Mouse (Mus musculus) cerebellum, adult 2 months (tissue): Measurements from ENCODE around the gene Hist2h2ac. TPM values are rescaled to one million over a fixed set of nuclear protein-coding genes. Genes with fewer than 3 reads are reported as not detected.
"Not testable (repeated sequence)": the region's sequence is repeated elsewhere in the genome, so short reads cannot be mapped to it uniquely, and the experiment has no call there.

Experiments
- DNase-seq, 2 experiments: peaks; one replicate each; pipeline ENCODE4 v3.0.0; 2021
- H3K27ac ChIP-seq: fragments of 200-500 bp; 2 replicates; pipeline ENCODE4 v1.5.1; 2012; ENCODE audit warnings: low read length, control low read depth, inconsistent platforms; ENCODE audit not compliant: insufficient read depth
- H3K27me3 ChIP-seq: fragments of 200-500 bp; 2 replicates; pipeline ENCODE4 v1.6.1; 2012; ENCODE audit warnings: inconsistent platforms, mild to moderate bottlenecking, low read length, moderate library complexity; ENCODE audit not compliant: control insufficient read depth, insufficient read depth
- H3K4me1 ChIP-seq: fragments of 200-500 bp; 2 replicates; pipeline ENCODE4 v1.6.1; 2011; ENCODE audit warnings: low read length; ENCODE audit not compliant: control insufficient read depth, insufficient read depth
- H3K4me3 ChIP-seq: fragments of 200-500 bp; replicated peaks from 2 replicates; pipeline ENCODE3; 2011; ENCODE audit warnings: mild to moderate bottlenecking, low read depth, low read length, control low read depth; ENCODE audit not compliant: insufficient read depth
- CTCF ChIP-seq: fragments of 200-500 bp; IDR thresholded peaks from 2 replicates; pipeline ENCODE4 v1.5.1; 2011; ENCODE audit warnings: low read depth, mild to moderate bottlenecking, control low read depth, low read length, moderate library complexity, borderline replicate concordance; ENCODE audit not compliant: insufficient read depth
- POLR2A ChIP-seq: fragments of 200-500 bp; IDR thresholded peaks from 2 replicates; pipeline ENCODE4 v1.6.1; 2011; ENCODE audit warnings: low read length, control low read depth, borderline replicate concordance; ENCODE audit not compliant: insufficient read depth
- WGBS: fragments of 180-500 bp; shearing (Covaris S2); methylation state at CpG from one replicate; pipeline ENCODE4 v1.1.7; 2018; 5-methylcytosine and 5-hydroxymethylcytosine counted together
- polyA plus RNA-seq: library from polyadenylated mRNA; depleted of rRNA; stranded (reverse); fragments of >200 nt; gene quantifications from 2 replicates; pipeline ENCODE4 v1.2.3, GENCODE M21; 2012

Gene Hist2h2ac
- polyA plus RNA-seq, 1 experiment, result 2.2 TPM

- H3K27me3 ChIP-seq, result not testable (repeated sequence)
- TF ChIP-seq POLR2A, result peak; percentile 58
- H3K4me3 ChIP-seq, result peak within 1 kb of the TSS; percentile 71
- peaks cover 10% of the 10 kb centered on the region for H3K4me1 ChIP-seq
- H3K27ac ChIP-seq, result peak within 1 kb of the TSS; percentile 93
- WGBS, result under 1% methylated on average over 45 of the region's 88 CpGs
- DNase-seq, result peak; percentile 92 to 93
Observed at GRCm38 (mm10) chr3:96245003-96245886, 24.6 kb upstream of the Hist2h2ac start, which contains the start of gene Hist2h2aa1. Hist2h2aa1 (plus strand) TSS chr3:96245497.

GRCm38 (mm10) chr3:96243921-96244572 is 23.4 kb upstream of the Hist2h2ac start:
- DNase-seq, result no peak
- WGBS, result 81% methylated on average over 7 of the region's 7 CpGs
- TF ChIP-seq CTCF (no peak), POLR2A (no peak)
- H3K27ac ChIP-seq, result peak overlapping the region; percentile 93
- H3K4me3 ChIP-seq, result peak overlapping the region; percentile 26
- H3K4me1 ChIP-seq, result peaks cover 10% of the 10 kb centered on the region
- H3K27me3 ChIP-seq, result no peaks in the 10 kb centered on the region

DNA sequence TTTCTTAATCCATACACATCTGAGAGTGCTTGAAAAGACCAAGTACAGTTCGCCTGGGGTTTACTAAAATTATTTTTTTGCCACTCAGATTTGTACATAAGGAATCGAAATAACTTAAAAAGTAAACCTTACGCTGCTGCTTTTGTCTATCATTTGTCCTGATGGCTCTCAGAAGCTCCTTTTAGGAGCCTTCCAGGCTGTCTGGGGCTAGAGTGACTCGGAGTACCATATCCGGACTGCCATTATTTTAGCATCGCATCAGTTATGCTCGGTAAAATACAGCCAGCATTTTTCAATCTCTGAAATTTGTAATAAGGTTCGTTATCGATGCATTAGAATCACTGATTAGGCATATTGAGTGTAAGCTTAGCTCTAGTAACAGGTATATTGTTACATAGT is 20.1 kb upstream of the Hist2h2ac start:
- no peak for DNase-seq
- 64% methylated on average over 9 of the region's 9 CpGs for WGBS
- no peak overlapping the region for H3K4me3 ChIP-seq

GRCm38 (mm10) chr3:96239949-96240798 is 19.5 kb upstream of the Hist2h2ac start, which contains the start of gene Hist2h2aa2:
Hist2h2aa2 (minus strand) TSS chr3:96240276.
- not testable (repeated sequence) for H3K27me3 ChIP-seq
- 4% methylated on average over 24 of the region's 85 CpGs for WGBS
- H3K27ac ChIP-seq, result peak within 1 kb of the TSS; percentile 12; the same call in 1 of the 2 replicates
- peaks cover 10% of the 10 kb centered on the region for H3K4me1 ChIP-seq
- peak; percentile 52; the same call in 1 of the 2 replicates for TF ChIP-seq POLR2A
- H3K4me3 ChIP-seq, result peak within 1 kb of the TSS; percentile 44
- peak; percentile 97 to 99 for DNase-seq

More for the DNA sequence above, 20.1 kb upstream of the Hist2h2ac start:
- Histone ChIP-seq H3K4me1 (peaks cover 10% of the 10 kb centered on the region), H3K27me3 (no peaks in the 10 kb centered on the region), H3K27ac (no peak overlapping the region)
- no peak for TF ChIP-seq POLR2A
- TF ChIP-seq CTCF, result no peak

GRCm38 (mm10) chr3:96238954-96239793 is 18.5 kb upstream of the Hist2h2ac start, which contains the start of gene Hist2h3c2:
Hist2h3c2 (minus strand) TSS chr3:96239127.
- peak; percentile 58 to 71 for DNase-seq
- Histone ChIP-seq H3K27ac (peak within 1 kb of the TSS; percentile 12; the same call in 1 of the 2 replicates), H3K4me3 (peak within 1 kb of the TSS; percentile 44)
- 3% methylated on average over 19 of the region's 68 CpGs for WGBS
- H3K4me1 ChIP-seq, H3K27me3 ChIP-seq: not testable (repeated sequence)

GRCm38 (mm10) chr3:96237904-96238511 is 17.3 kb upstream of the Hist2h2ac start:
- H3K4me1 ChIP-seq, result no peaks in the 10 kb centered on the region
- TF ChIP-seq CTCF (no peak), POLR2A (no peak)
- no peak overlapping the region for H3K27ac ChIP-seq
- no peaks in the 10 kb centered on the region for H3K27me3 ChIP-seq
- no peak for DNase-seq
- H3K4me3 ChIP-seq, result no peak overlapping the region
- 11% methylated on average over 12 of the region's 12 CpGs for WGBS
